Mouse (Mus musculus) spleen, postnatal 0 days (tissue): Measurements from ENCODE around the gene Nostrin. TPM values are rescaled to one million over a fixed set of nuclear protein-coding genes. Genes with fewer than 3 reads are reported as not detected.

Experiments used
- polyA plus RNA-seq: library from polyadenylated mRNA; unstranded; fragments of >200 nt; fragmentation: Nextera tagmentation; extraction: Ambion mirVana; gene quantifications from 2 replicates; pipeline ENCODE4 v1.2.1, GENCODE M21; 2015

Gene Nostrin
- polyA plus RNA-seq, result 5.1 and 6.3 TPM in 2 replicates

GRCm38 (mm10) chr2:69135661-69136576 lies at the start of gene Nostrin:
Nostrin (plus strand) TSS chr2:69135800.

GRCm38 (mm10) chr2:69205791-69206351 lies 70.3 kb downstream of the Nostrin start, which contains the start of gene Spc25:
Spc25 (minus strand) TSS chr2:69206194.

DNA sequence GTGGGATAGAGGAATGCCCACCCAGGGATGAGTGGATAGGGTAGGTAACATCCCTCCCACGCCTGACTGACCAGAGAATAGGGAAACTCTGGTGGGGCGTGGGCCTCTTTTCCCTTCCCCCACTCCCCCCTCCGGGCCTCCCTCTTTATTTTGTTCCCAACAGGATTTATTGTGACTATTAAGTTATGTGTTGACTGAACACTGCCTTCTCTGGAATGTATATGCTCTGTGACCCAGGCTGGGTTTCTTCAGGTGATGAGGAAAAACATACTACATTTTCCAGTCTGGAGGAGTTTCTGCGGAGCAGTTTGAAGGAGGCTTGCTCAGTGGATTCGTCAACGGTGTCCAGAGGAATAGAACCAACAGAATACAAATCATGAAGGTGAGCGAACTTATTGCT lies 75.2 kb downstream of the Nostrin start, which contains the start of gene G6pc2:
Gene G6pc2 (plus strand): TSS at position 301 of the 400 bp plus-strand sequence.

Other genes with a start within 250 kb of the Nostrin start
- 119 and 135 TPM in 2 replicates for gene Spc25, start 70.4 kb downstream of the Nostrin start, polyA plus RNA-seq
- gene G6pc2, start 75.3 kb downstream of the Nostrin start, polyA plus RNA-seq, result not detected in 2 replicates
- 0.04 TPM in 1 of 2 replicates, not detected in the other for gene Abcb11, start 206.8 kb downstream of the Nostrin start, polyA plus RNA-seq
- gene Dhrs9, start 244.6 kb downstream of the Nostrin start, polyA plus RNA-seq, result 0.94 and 1.1 TPM in 2 replicates